Mouse (Mus musculus): ENCODE data around the gene Arhgef28. TPM values are rescaled to one million over a fixed set of nuclear protein-coding genes. Genes with fewer than 3 reads are reported as not detected.

The Arhgef28 gene
- total and polyA plus RNA-seq, 2 experiments from 2014 or later = 34.3 to 41.5 TPM

GRCm38 (mm10) chr13:97948856-97949255 lies 257.4 kb downstream of the Arhgef28 start:
- no peak for DNase-seq (ENCODE audit: low spot score)

GRCm38 (mm10) chr13:97947598-97947997 lies 258.6 kb downstream of the Arhgef28 start:
- no peaks in the 10 kb centered on the region for H3K9me3 ChIP-seq (ENCODE audit: low read length)
- no peak overlapping the region for H3K4me3 ChIP-seq (ENCODE audit: low read depth, low read length)
- peak; percentile 4; the same call in 1 of the 2 replicates for TF ChIP-seq CTCF (IDR thresholded peaks at IDR 0.05)
- peaks cover 11% of the 10 kb centered on the region; the same call in 1 of the 2 replicates for H3K36me3 ChIP-seq (ENCODE audit: insufficient read depth, low read length)
- 78% methylated on average over 3 of the region's 3 CpGs for WGBS
- H3K27me3 ChIP-seq (ENCODE audit: insufficient read depth, low read length) = no peaks in the 10 kb centered on the region
- ATAC-seq (ENCODE audit: low FRiP score) = no peak
- H3K4me1 ChIP-seq (ENCODE audit: insufficient read depth, low read length) = no peaks in the 10 kb centered on the region
- no peak overlapping the region for H3K9ac ChIP-seq (replicated peaks; ENCODE audit: low read length, poor library complexity, severe bottlenecking)
- no peak overlapping the region for H3K27ac ChIP-seq (ENCODE audit: low read depth, low read length)
- H3K4me2 ChIP-seq (ENCODE audit: low read depth, low read length, poor library complexity, severe bottlenecking) = no peak overlapping the region
- DNase-seq (ENCODE audit: low spot score) = no peak

More at GRCm38 (mm10) chr13:97948856-97949255, 257.4 kb downstream of the Arhgef28 start:
- no peak for TF ChIP-seq CTCF (IDR thresholded peaks at IDR 0.05)
- H3K4me1 ChIP-seq (ENCODE audit: insufficient read depth, low read length) = no peaks in the 10 kb centered on the region
- no peak overlapping the region; the same call in 1 of the 2 replicates for H3K27ac ChIP-seq (ENCODE audit: low read depth, low read length)
- H3K9me3 ChIP-seq (ENCODE audit: low read length) = no peaks in the 10 kb centered on the region
- no peaks in the 10 kb centered on the region for H3K27me3 ChIP-seq (ENCODE audit: insufficient read depth, low read length)
- 53% methylated on average over 6 of the region's 6 CpGs for WGBS
- H3K9ac ChIP-seq (replicated peaks; ENCODE audit: low read length, poor library complexity, severe bottlenecking) = no peak overlapping the region
- H3K4me2 ChIP-seq (ENCODE audit: low read depth, low read length, poor library complexity, severe bottlenecking) = no peak overlapping the region
- peaks cover 14% of the 10 kb centered on the region for H3K36me3 ChIP-seq (ENCODE audit: insufficient read depth, low read length)
- no peak; the same call in 1 of the 2 replicates for ATAC-seq (ENCODE audit: low FRiP score)
- H3K4me3 ChIP-seq (ENCODE audit: low read depth, low read length) = no peak overlapping the region

- DNase-seq (ENCODE audit: low spot score) (no peak), ATAC-seq (ENCODE audit: low FRiP score) (no peak)
- no peak overlapping the region for H3K9ac ChIP-seq (replicated peaks; ENCODE audit: low read length, poor library complexity, severe bottlenecking)
- H3K27ac ChIP-seq (ENCODE audit: low read depth, low read length) = no peak overlapping the region
- WGBS = 90% methylated on average over 7 of the region's 7 CpGs
- no peak overlapping the region for H3K4me3 ChIP-seq (ENCODE audit: low read depth, low read length)
- no peaks in the 10 kb centered on the region for H3K4me1 ChIP-seq (ENCODE audit: insufficient read depth, low read length)
- no peaks in the 10 kb centered on the region for H3K27me3 ChIP-seq (ENCODE audit: insufficient read depth, low read length)
- H3K36me3 ChIP-seq (ENCODE audit: insufficient read depth, low read length) = peaks cover 9% of the 10 kb centered on the region; the same call in 1 of the 2 replicates
- TF ChIP-seq CTCF (IDR thresholded peaks at IDR 0.05) = no peak
- no peak overlapping the region for H3K4me2 ChIP-seq (ENCODE audit: low read depth, low read length, poor library complexity, severe bottlenecking)
- no peaks in the 10 kb centered on the region for H3K9me3 ChIP-seq (ENCODE audit: low read length)
Measured at GRCm38 (mm10) chr13:97946422-97946821, 259.8 kb downstream of the Arhgef28 start.

- Histone ChIP-seq H3K9me3 (ENCODE audit: low read length) (no peaks in the 10 kb centered on the region), H3K36me3 (ENCODE audit: insufficient read depth, low read length) (0 out of 2 replicates have a peak, but pooled peaks cover 4% of the 10 kb centered on the region), H3K9ac (replicated peaks; ENCODE audit: low read length, poor library complexity, severe bottlenecking) (no peak overlapping the region), H3K4me3 (ENCODE audit: low read depth, low read length) (no peak overlapping the region), H3K27ac (ENCODE audit: low read depth, low read length) (no peak overlapping the region), H3K27me3 (ENCODE audit: insufficient read depth, low read length) (no peaks in the 10 kb centered on the region), H3K4me2 (ENCODE audit: low read depth, low read length, poor library complexity, severe bottlenecking) (no peak overlapping the region), H3K4me1 (ENCODE audit: insufficient read depth, low read length) (no peaks in the 10 kb centered on the region)
- ATAC-seq (ENCODE audit: low FRiP score) (no peak), DNase-seq (ENCODE audit: low spot score) (no peak)
- WGBS = 89% methylated on average over 13 of the region's 13 CpGs
- TF ChIP-seq CTCF (IDR thresholded peaks at IDR 0.05) = no peak
Measured at GRCm38 (mm10) chr13:97941909-97942680, 264.1 kb downstream of the Arhgef28 start.

GRCm38 (mm10) chr13:97941099-97941498 lies 265.1 kb downstream of the Arhgef28 start:
- WGBS = 84% methylated on average over 6 of the region's 6 CpGs
- ATAC-seq (ENCODE audit: low FRiP score) = no peak
- H3K27me3 ChIP-seq (ENCODE audit: insufficient read depth, low read length) = no peaks in the 10 kb centered on the region
- no peak overlapping the region for H3K4me3 ChIP-seq (ENCODE audit: low read depth, low read length)
- H3K4me1 ChIP-seq (ENCODE audit: insufficient read depth, low read length) = no peaks in the 10 kb centered on the region
- no peak overlapping the region for H3K4me2 ChIP-seq (ENCODE audit: low read depth, low read length, poor library complexity, severe bottlenecking)
- no peak for TF ChIP-seq CTCF (IDR thresholded peaks at IDR 0.05)
- H3K27ac ChIP-seq (ENCODE audit: low read depth, low read length) = no peak overlapping the region
- 0 out of 2 replicates have a peak, but pooled peaks cover 4% of the 10 kb centered on the region for H3K36me3 ChIP-seq (ENCODE audit: insufficient read depth, low read length)
- H3K9ac ChIP-seq (replicated peaks; ENCODE audit: low read length, poor library complexity, severe bottlenecking) = no peak overlapping the region
- no peak for DNase-seq (ENCODE audit: low spot score)
- no peaks in the 10 kb centered on the region for H3K9me3 ChIP-seq (ENCODE audit: low read length)

- WGBS = 67% methylated on average over 15 of the region's 15 CpGs
- no peak for ATAC-seq (ENCODE audit: low FRiP score)
- Histone ChIP-seq H3K4me2 (ENCODE audit: low read depth, low read length, poor library complexity, severe bottlenecking) (no peak overlapping the region), H3K4me3 (ENCODE audit: low read depth, low read length) (no peak overlapping the region), H3K9ac (replicated peaks; ENCODE audit: low read length, poor library complexity, severe bottlenecking) (no peak overlapping the region), H3K27me3 (ENCODE audit: insufficient read depth, low read length) (no peaks in the 10 kb centered on the region), H3K27ac (ENCODE audit: low read depth, low read length) (no peak overlapping the region), H3K4me1 (ENCODE audit: insufficient read depth, low read length) (no peaks in the 10 kb centered on the region), H3K36me3 (ENCODE audit: insufficient read depth, low read length) (0 out of 2 replicates have a peak, but pooled peaks cover 4% of the 10 kb centered on the region), H3K9me3 (ENCODE audit: low read length) (no peaks in the 10 kb centered on the region)
- peak; percentile 58 for TF ChIP-seq CTCF (IDR thresholded peaks at IDR 0.05)
- peak; percentile 40 for DNase-seq (ENCODE audit: low spot score)
Measured at GRCm38 (mm10) chr13:97939433-97940160, 266.6 kb downstream of the Arhgef28 start.

Data from midbrain, postnatal 0 days (tissue).